Mouse (Mus musculus) NIH3T3 (cell line): ENCODE results near the gene Evl.

ENCODE experiments used
- DNase-seq: peaks from one replicate; pipeline ENCODE4 v3.0.0-alpha.2; 2012; ENCODE audit warnings: low read depth

The Evl gene

GRCm38 (mm10) chr12:108651053-108651660, 96.6 kb downstream of the Evl start:
- no peak for DNase-seq

GRCm38 (mm10) chr12:108653358-108654335, 99.1 kb downstream of the Evl start:
- no peak for DNase-seq

GRCm38 (mm10) chr12:108657350-108657749, 102.8 kb downstream of the Evl start:
- DNase-seq, result peak; percentile 56

GRCm38 (mm10) chr12:108668606-108669235, 114.2 kb downstream of the Evl start:
- DNase-seq, result peak; percentile 31

GRCm38 (mm10) chr12:108671541-108671940, 117.0 kb downstream of the Evl start:
- DNase-seq, result no peak

GRCm38 (mm10) chr12:108672908-108673307, 118.4 kb downstream of the Evl start:
- no peak for DNase-seq

- DNase-seq, result no peak
Observed at GRCm38 (mm10) chr12:108673546-108673945, 119.0 kb downstream of the Evl start.

- DNase-seq, result peak; percentile 38
Observed at GRCm38 (mm10) chr12:108674502-108674901, 120.0 kb downstream of the Evl start.

- no peak for DNase-seq
Observed at GRCm38 (mm10) chr12:108674916-108675315, 120.4 kb downstream of the Evl start.

GRCm38 (mm10) chr12:108675614-108676401, 121.3 kb downstream of the Evl start:
- peak; percentile 56 for DNase-seq

GRCm38 (mm10) chr12:108677116-108677515, 122.6 kb downstream of the Evl start:
- DNase-seq, result no peak

GRCm38 (mm10) chr12:108678366-108678765, 123.8 kb downstream of the Evl start:
- no peak for DNase-seq

GRCm38 (mm10) chr12:108680861-108681260, 126.3 kb downstream of the Evl start:
- no peak for DNase-seq

- DNase-seq, result no peak
Observed at GRCm38 (mm10) chr12:108682240-108683023, 127.9 kb downstream of the Evl start.

GRCm38 (mm10) chr12:108686463-108686862, 131.9 kb downstream of the Evl start:
- DNase-seq, result no peak

- DNase-seq, result peak; percentile 9
Observed at GRCm38 (mm10) chr12:108686926-108687325, 132.4 kb downstream of the Evl start.

- DNase-seq, result no peak
Observed at GRCm38 (mm10) chr12:108689167-108689566, 134.6 kb downstream of the Evl start.

GRCm38 (mm10) chr12:108690529-108690928, 136.0 kb downstream of the Evl start:
- no peak for DNase-seq

GRCm38 (mm10) chr12:108693592-108693991, 139.1 kb downstream of the Evl start:
- DNase-seq, result no peak

GRCm38 (mm10) chr12:108694223-108694622, 139.7 kb downstream of the Evl start:
- no peak for DNase-seq
